Mouse (Mus musculus) kidney, embryonic 14.5 days (tissue): ENCODE results near the gene Dok1. TPM values are rescaled to one million over a fixed set of nuclear protein-coding genes. Genes with fewer than 3 reads are reported as not detected.

Source experiments
- ATAC-seq: fragments of 200-750 bp; cut with Nextera tagmentation; 2 replicates; pipeline ENCODE4 v1.8.0; 2017; ENCODE audit warnings: moderate number of reproducible peaks, mild to moderate bottlenecking, moderate TSS enrichment, moderate library complexity; ENCODE audit not compliant: low FRiP score, low TSS enrichment
- H3K27ac ChIP-seq: fragments of 300-500 bp; sonication (generic); 2 replicates; pipeline ENCODE4 v1.5.1; 2014; ENCODE audit warnings: low read depth, mild to moderate bottlenecking, low read length, moderate library complexity, mixed read lengths
- H3K27me3 ChIP-seq: fragments of 300-500 bp; sonication (generic); 2 replicates; pipeline ENCODE4 v1.6.1; 2014; ENCODE audit warnings: mild to moderate bottlenecking, low read length; ENCODE audit not compliant: control insufficient read depth, insufficient read depth
- H3K36me3 ChIP-seq: fragments of 300-500 bp; sonication (generic); 2 replicates; pipeline ENCODE4 v1.6.1; 2014; ENCODE audit warnings: low read length, mixed read lengths; ENCODE audit not compliant: control insufficient read depth, insufficient read depth
- H3K4me1 ChIP-seq: fragments of 300-500 bp; sonication (generic); 2 replicates; pipeline ENCODE4 v1.6.1; 2014; ENCODE audit warnings: low read length, mixed read lengths; ENCODE audit not compliant: control insufficient read depth, insufficient read depth
- H3K4me2 ChIP-seq: fragments of 300-500 bp; sonication (generic); replicated peaks from 2 replicates; pipeline ENCODE4 v1.6.1; 2014; ENCODE audit warnings: low read depth, mild to moderate bottlenecking, low read length
- H3K4me3 ChIP-seq: fragments of 300-500 bp; sonication (generic); 2 replicates; pipeline ENCODE4 v1.5.1; 2014; ENCODE audit warnings: mild to moderate bottlenecking, low read length
- H3K9ac ChIP-seq: fragments of 300-500 bp; sonication (generic); 2 replicates; pipeline ENCODE4 v1.6.1; 2014; ENCODE audit warnings: low read depth, mild to moderate bottlenecking, low read length, moderate library complexity
- H3K9me3 ChIP-seq: fragments of 300-500 bp; sonication (generic); 2 replicates; pipeline ENCODE4 v1.6.1; 2016; ENCODE audit warnings: low read length; ENCODE audit not compliant: control insufficient read depth
- WGBS: fragments of 180-500 bp; shearing (Covaris S2); extraction: QIAGEN DNeasy Blood & Tissue Kit; methylation state at CpG from one replicate; pipeline ENCODE4 v1.1.7; 2014; 5-methylcytosine and 5-hydroxymethylcytosine counted together
- polyA plus RNA-seq: library from polyadenylated mRNA; unstranded; fragments of >200 nt; fragmentation: Nextera tagmentation; extraction: Ambion mirVana; gene quantifications from 2 replicates; pipeline ENCODE4 v1.2.1, GENCODE M21; 2014

Gene Dok1
- polyA plus RNA-seq, 1 experiment from 2014 or later, result 8.8 TPM

GRCm38 (mm10) chr6:83025221-83025620, 8.1 kb downstream of the Dok1 start:
- no peak for ATAC-seq
- Histone ChIP-seq H3K4me3 (no peak overlapping the region), H3K36me3 (no peaks in the 10 kb centered on the region), H3K27me3 (no peaks in the 10 kb centered on the region), H3K9me3 (no peaks in the 10 kb centered on the region), H3K9ac (no peak overlapping the region), H3K27ac (no peak overlapping the region), H3K4me1 (no peaks in the 10 kb centered on the region), H3K4me2 (no peak overlapping the region)
- whole genome bisulfite sequencing, result 93% methylated on average over 4 of the region's 4 CpGs

- ATAC-seq, result no peak
- WGBS, result 63% methylated on average over 4 of the region's 4 CpGs
- Histone ChIP-seq H3K4me3 (no peak overlapping the region), H3K9me3 (no peaks in the 10 kb centered on the region), H3K27ac (no peak overlapping the region), H3K36me3 (no peaks in the 10 kb centered on the region), H3K4me2 (no peak overlapping the region), H3K4me1 (no peaks in the 10 kb centered on the region), H3K27me3 (no peaks in the 10 kb centered on the region), H3K9ac (no peak overlapping the region)
These were observed 8.8 kb downstream of the Dok1 start for GRCm38 (mm10) chr6:83024421-83024820.

GRCm38 (mm10) chr6:83023786-83024185, 9.5 kb downstream of the Dok1 start:
- no peak overlapping the region for H3K27ac ChIP-seq
- 97% methylated on average over 2 of the region's 2 CpGs for WGBS
- H3K27me3 ChIP-seq, result no peaks in the 10 kb centered on the region
- no peak overlapping the region for H3K4me3 ChIP-seq
- H3K4me2 ChIP-seq, result no peak overlapping the region
- no peaks in the 10 kb centered on the region for H3K36me3 ChIP-seq
- H3K9me3 ChIP-seq, result no peaks in the 10 kb centered on the region
- no peaks in the 10 kb centered on the region for H3K4me1 ChIP-seq
- H3K9ac ChIP-seq, result no peak overlapping the region
- no peak for ATAC-seq

- Histone ChIP-seq H3K4me1 (no peaks in the 10 kb centered on the region), H3K27ac (no peak overlapping the region), H3K9ac (no peak overlapping the region), H3K36me3 (no peaks in the 10 kb centered on the region), H3K27me3 (no peaks in the 10 kb centered on the region), H3K9me3 (no peaks in the 10 kb centered on the region), H3K4me3 (no peak overlapping the region), H3K4me2 (no peak overlapping the region)
- 87% methylated on average over 9 of the region's 9 CpGs for WGBS
- no peak for ATAC-seq
These were observed 10.3 kb downstream of the Dok1 start for GRCm38 (mm10) chr6:83023008-83023407.

- WGBS, result 56% methylated on average over 4 of the region's 4 CpGs
- Histone ChIP-seq H3K36me3 (no peaks in the 10 kb centered on the region), H3K27ac (no peak overlapping the region), H3K27me3 (no peaks in the 10 kb centered on the region), H3K9me3 (no peaks in the 10 kb centered on the region), H3K4me3 (no peak overlapping the region), H3K4me1 (no peaks in the 10 kb centered on the region), H3K9ac (no peak overlapping the region), H3K4me2 (no peak overlapping the region)
- ATAC-seq, result peak; percentile 82
These were observed 12.3 kb downstream of the Dok1 start for GRCm38 (mm10) chr6:83020836-83021593.

GRCm38 (mm10) chr6:83020121-83020520, 13.2 kb downstream of the Dok1 start:
- H3K9me3 ChIP-seq, result no peaks in the 10 kb centered on the region
- H3K27ac ChIP-seq, result no peak overlapping the region
- no peaks in the 10 kb centered on the region for H3K4me1 ChIP-seq
- H3K27me3 ChIP-seq, result no peaks in the 10 kb centered on the region
- no peak overlapping the region for H3K4me3 ChIP-seq
- no peak overlapping the region for H3K4me2 ChIP-seq
- 85% methylated on average over 6 of the region's 6 CpGs for WGBS
- ATAC-seq, result no peak
- no peak overlapping the region for H3K9ac ChIP-seq
- H3K36me3 ChIP-seq, result no peaks in the 10 kb centered on the region

- no peak overlapping the region for H3K4me3 ChIP-seq
- no peaks in the 10 kb centered on the region for H3K9me3 ChIP-seq
- no peak overlapping the region for H3K9ac ChIP-seq
- H3K27me3 ChIP-seq, result no peaks in the 10 kb centered on the region
- 70% methylated on average over 3 of the region's 3 CpGs for WGBS
- H3K27ac ChIP-seq, result no peak overlapping the region
- no peak overlapping the region for H3K4me2 ChIP-seq
- no peaks in the 10 kb centered on the region for H3K4me1 ChIP-seq
- ATAC-seq, result no peak
- H3K36me3 ChIP-seq, result no peaks in the 10 kb centered on the region
These were observed 14.2 kb downstream of the Dok1 start for GRCm38 (mm10) chr6:83019044-83019443.

- no peaks in the 10 kb centered on the region for H3K4me1 ChIP-seq
- no peak overlapping the region for H3K9ac ChIP-seq
- 44% methylated on average over 3 of the region's 3 CpGs for WGBS
- H3K27ac ChIP-seq, result no peak overlapping the region
- no peaks in the 10 kb centered on the region for H3K9me3 ChIP-seq
- no peaks in the 10 kb centered on the region for H3K36me3 ChIP-seq
- no peak overlapping the region for H3K4me2 ChIP-seq
- ATAC-seq, result no peak
- no peaks in the 10 kb centered on the region for H3K27me3 ChIP-seq
- H3K4me3 ChIP-seq, result no peak overlapping the region
These were observed 16.1 kb downstream of the Dok1 start for GRCm38 (mm10) chr6:83017190-83017589.

- 94% methylated on average over 2 of the region's 2 CpGs for WGBS
- no peak overlapping the region for H3K4me2 ChIP-seq
- ATAC-seq, result no peak
These were observed 17.5 kb downstream of the Dok1 start for GRCm38 (mm10) chr6:83015749-83016148.

More at GRCm38 (mm10) chr6:83015749-83016148, 17.5 kb downstream of the Dok1 start:
- Histone ChIP-seq H3K36me3 (no peaks in the 10 kb centered on the region), H3K9ac (no peak overlapping the region), H3K27ac (no peak overlapping the region), H3K4me1 (no peaks in the 10 kb centered on the region), H3K27me3 (no peaks in the 10 kb centered on the region), H3K9me3 (no peaks in the 10 kb centered on the region), H3K4me3 (no peak overlapping the region)
